Mouse (Mus musculus) brain, embryonic 14.5 days (tissue): ENCODE measurements around the gene Usp2.

Experiments used
- CTCF ChIP-seq: fragments of 200-500 bp; IDR thresholded peaks from 2 replicates; pipeline ENCODE4 v1.5.1; 2012; ENCODE audit warnings: inconsistent platforms, mild to moderate bottlenecking, moderate library complexity, borderline replicate concordance; ENCODE audit not compliant: insufficient read depth, insufficient read length; ENCODE audit errors: extremely low read depth
- POLR2A ChIP-seq: fragments of 200-500 bp; IDR thresholded peaks from 2 replicates; pipeline ENCODE4 v1.6.1; 2012; ENCODE audit warnings: mild to moderate bottlenecking, inconsistent platforms, borderline replicate concordance; ENCODE audit not compliant: poor library complexity, insufficient read depth, insufficient read length, severe bottlenecking; ENCODE audit errors: extremely low read depth

DNA sequence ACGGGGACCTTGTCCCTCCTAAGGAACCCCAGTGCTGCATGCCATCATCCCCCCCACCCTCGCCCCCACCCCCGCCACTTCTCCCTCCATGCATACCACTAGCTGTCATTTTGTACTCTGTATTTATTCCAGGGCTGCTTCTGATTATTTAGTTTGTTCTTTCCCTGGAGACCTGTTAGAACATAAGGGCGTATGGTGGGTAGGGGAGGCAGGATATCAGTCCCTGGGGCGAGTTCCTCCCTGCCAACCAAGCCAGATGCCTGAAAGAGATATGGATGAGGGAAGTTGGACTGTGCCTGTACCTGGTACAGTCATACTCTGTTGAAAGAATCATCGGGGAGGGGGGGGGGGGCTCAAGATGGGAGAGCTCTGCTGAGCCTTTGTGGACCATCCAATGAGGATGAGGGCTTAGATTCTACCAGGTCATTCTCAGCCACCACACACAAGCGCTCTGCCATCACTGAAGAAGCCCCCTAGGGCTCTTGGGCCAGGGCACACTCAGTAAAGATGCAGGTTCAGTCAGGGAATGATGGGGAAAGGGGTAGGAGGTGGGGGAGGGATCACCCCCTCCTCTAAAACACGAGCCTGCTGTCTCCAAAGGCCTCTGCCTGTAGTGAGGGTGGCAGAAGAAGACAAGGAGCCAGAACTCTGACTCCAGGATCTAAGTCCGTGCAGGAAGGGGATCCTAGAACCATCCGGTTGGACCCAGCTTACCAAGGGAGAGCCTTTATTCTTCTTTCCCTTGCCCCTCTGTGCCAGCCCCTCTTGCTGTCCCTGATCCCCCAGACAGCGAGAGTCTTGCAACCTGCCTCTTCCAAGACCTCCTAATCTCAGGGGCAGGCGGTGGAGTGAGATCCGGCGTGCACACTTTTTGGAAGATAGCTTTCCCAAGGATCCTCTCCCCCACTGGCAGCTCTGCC is 19.0 kb upstream of the Usp2 start:
- TF ChIP-seq CTCF (no peak), POLR2A (no peak)
